Mouse (Mus musculus) activated CD4-positive, CD25-positive, alpha-beta regulatory T cell, adult 4 months (primary cell): ENCODE results near the gene Cdsn. TPM values are rescaled to one million over a fixed set of nuclear protein-coding genes. Genes with fewer than 3 reads are reported as not detected.
"Not testable (repeated sequence)": the region's sequence is repeated elsewhere in the genome, so short reads cannot be mapped to it uniquely, and the experiment has no call there.

Source experiments
- ATAC-seq: one replicate; pipeline ENCODE4 v1.8.0; 2017
- polyA plus RNA-seq, 2 experiments: library from polyadenylated mRNA; unstranded; fragments of 100-300 nt; shearing (Covaris generic); gene quantifications; one replicate each; pipeline ENCODE4 v1.2.1; 2017

Gene Cdsn
- polyA plus RNA-seq: not detected

DNA sequence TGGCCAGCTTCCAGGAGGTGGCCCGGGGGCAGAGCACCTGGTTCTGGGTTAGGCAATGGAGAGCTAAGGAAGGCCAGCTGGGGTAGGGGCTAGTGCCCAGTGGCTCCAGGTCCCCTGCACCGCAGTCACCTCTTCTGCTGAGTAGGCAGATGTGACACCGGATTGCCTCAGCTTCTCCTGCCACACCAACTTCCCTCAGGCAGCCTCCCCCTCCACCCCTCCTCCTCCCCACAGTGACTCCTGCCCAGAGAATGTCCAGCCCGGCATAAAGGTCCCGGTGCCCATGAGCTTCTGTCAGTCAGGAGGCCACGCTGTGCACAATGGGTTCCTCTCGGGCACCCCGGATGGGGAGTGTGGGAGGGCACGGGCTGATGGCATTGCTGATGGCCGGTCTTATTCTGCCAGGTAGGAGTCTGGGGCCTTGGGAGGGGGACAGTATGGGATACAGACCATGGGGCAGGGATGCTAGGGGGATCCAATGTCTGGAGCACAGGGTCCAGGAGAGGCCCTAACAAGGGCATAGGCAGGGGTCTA, at the start of gene Cdsn:
TSS of gene Cdsn (plus strand) at position 248 of the 534 bp plus-strand sequence.
- ATAC-seq: no peak

DNA sequence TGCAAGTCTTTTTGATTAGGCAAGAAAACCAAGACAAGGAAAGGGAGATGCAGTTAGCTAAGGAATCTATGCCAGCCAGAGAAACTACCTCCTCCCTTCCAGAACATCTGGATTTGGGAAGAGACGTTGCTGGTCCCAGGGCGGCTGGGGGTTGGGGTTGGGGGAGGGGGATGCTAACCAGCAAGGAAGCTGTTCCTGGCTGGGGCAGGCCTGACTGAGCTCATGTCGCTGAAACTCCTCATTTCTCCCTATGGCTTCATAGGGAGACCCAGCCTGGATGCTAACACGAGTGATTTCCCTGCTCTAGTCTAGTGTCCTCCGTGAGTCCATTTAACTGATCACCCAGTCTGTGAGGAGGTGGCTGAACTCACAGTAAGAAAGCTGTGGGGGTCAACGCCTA, 49.7 kb upstream of the Cdsn start:
- ATAC-seq: no peak

DNA sequence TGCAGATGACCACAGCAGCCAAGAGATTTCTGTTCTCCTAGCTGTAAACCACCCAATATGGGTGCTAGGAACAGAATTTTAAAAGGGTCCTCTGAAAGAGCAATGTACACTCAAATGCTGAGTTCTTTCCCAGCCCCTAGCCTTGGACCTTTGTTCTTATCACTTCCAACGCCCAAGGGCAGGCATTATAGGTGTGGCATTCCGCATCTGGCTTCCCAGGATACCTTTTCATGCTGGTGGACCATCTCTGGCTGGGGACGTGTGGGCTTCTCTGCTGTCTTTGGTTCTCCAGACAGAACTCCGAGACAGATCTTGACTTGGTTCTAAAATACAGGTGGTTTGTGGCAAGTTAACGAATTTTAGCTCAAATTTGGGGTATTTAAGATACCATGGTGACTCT, 49.2 kb upstream of the Cdsn start:
- ATAC-seq: no peak

DNA sequence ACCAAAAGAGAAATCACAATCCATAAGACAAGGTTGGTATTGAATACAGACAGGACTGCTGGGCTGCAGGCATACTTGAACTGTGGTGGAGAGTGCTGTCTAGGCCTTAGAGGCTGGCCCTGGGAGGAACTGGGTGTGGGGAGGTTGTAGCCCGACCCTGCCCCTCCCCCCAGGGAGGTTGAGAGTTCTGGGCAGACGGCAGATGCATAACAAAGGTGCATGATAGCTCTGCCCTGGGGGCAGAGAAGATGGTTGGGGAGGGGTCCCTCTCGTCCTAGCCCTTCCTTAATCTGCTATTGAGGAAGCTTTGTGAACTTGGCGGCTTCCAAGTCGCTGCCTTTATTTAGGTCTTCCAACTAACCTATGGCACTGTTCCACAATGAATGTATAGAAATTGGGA, 48.1 kb upstream of the Cdsn start:
- no peak for ATAC-seq

DNA sequence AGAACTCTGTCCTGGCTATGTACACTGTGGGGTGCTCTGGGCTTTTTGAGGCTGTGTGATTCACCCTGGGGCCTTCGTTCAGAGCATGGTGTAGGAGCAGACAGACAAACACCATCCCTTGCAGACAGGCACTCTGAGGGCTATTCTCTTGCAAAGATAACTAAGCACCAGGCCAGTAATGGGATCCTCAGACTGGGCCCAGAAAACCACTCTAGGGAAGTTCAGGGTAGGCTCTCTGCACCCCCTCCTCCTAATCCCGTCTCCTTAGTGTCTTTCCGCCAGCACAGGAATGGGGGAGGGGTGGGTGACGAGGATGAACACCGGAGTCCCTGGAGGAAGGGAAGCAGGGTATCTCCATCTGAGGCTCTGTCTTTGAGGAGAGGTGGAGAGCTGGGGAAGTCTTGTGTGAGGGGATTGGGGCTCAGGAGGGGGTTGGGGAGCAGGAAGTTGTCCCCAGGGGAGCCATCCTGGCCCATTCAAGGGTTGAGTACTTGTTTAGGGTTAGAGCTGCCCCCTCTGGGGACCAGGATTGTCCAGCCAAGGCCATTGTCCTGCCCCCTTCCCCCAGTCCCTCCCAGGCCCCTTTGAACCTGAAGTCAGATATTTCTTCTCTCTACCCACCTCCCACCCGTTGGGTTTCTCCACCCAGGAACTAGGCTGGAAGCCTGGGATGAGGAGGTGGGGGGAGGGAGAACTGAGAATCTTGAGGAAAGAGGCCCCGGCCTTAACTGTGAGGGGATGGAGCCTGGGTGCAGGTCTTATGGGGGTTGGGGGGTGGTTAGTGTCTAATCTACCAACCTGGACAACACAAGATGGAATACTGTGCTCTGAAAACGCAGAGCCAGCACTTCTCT, 47.1 kb upstream of the Cdsn start:
- ATAC-seq: no peak

DNA sequence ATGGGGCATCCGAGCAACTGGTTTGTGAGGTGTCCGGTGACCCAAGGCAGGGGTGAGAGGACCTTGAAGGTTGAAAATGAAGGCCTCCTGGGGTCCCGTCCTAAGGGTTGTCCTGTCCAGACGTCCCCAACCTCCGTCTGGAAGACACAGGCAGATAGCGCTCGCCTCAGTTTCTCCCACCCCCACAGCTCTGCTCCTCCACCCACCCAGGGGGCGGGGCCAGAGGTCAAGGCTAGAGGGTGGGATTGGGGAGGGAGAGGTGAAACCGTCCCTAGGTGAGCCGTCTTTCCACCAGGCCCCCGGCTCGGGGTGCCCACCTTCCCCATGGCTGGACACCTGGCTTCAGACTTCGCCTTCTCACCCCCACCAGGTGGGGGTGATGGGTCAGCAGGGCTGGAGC, 46.2 kb upstream of the Cdsn start, which contains the start of gene Pou5f1:
TSS of gene Pou5f1 (plus strand) at position 243 of the 400 bp plus-strand sequence.
- ATAC-seq: no peak

DNA sequence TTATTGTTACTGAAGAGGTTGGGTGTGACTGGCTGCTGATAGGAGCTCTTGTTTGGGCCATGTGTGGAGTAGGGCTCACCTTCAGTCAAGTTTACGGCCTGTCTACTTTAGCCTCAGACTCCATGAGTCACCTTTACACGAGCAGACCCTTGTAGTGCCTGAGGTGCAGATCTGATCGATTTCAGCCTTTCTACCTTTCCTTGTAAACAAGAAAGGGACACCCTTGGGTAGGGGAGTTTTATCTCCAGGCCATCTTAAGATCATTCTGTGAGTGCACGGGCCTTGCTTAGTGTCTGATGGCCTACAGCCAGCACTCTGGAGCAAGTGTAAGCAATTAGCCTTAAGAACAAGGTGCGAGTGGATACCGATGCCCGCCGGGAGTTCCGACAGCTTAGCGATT, 45.0 kb upstream of the Cdsn start:
- no peak for ATAC-seq

DNA sequence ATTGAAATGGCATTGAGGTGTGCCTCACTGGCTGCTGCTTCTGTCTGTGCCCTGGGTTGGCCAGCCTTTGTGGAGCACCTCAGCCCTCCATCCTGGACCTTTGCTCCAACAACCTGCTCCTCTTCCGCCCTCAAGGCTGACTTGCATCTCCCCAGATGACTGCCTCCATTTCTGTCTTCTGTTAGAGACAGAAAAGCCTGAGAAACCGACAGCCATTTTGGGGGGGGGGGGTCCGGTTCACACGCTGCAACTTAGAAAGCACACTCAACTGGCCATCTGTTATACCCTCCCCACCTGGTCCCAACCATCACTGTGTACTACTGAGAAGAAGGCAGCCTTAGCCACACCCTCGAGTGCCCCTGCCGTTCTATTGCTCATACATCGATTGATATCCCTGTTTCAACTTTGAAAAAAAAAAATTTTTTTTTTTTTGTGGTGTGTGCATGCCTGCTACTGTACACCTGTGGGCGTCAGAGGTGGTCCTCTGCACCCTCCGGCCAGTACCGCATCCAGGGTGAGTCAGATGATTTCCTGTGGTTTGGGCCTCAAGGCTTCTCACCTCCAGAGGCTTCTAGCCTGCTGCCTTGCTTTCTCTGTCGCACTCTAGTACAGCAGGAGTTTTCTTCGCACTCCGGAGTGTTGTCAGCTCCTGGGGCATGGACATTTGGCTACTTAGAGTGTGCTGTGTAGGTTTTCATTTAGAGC, 44.2 kb upstream of the Cdsn start:
- ATAC-seq: no peak

DNA sequence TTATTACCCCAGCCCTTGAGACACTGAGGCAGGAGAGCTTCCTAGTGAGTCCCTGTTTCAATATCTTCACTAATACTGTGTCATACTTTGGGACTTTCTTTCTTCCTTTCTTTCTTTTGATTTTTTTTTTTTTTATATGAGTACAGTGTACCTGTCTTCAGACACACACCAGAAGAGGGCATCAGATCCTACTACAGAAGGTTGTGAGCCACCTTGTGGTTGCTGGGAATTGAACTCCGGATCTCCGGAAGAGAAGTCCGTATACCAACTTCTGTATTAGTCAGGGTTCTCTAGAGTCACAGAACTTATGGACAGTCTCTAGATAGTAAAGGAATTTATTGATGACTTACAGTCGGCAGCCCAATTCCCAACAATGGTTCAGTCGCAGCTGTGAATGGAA, 43.6 kb upstream of the Cdsn start:
- not testable (repeated sequence) for ATAC-seq

DNA sequence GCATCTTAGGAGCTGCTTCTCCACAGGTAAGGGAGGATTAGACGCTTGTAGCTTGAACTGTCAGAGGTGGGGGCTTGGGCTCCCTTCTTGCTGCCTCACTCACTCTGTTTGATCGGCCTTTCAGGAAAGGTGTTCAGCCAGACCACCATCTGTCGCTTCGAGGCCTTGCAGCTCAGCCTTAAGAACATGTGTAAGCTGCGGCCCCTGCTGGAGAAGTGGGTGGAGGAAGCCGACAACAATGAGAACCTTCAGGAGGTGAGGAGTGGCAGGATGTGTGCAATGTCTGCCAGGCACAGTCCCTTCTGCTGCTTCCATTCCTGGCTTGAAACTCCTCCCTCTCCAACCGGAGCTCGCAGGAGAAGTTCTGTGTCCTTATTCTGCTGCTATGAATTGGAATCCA, 42.6 kb upstream of the Cdsn start:
- ATAC-seq: peak; percentile 72

DNA sequence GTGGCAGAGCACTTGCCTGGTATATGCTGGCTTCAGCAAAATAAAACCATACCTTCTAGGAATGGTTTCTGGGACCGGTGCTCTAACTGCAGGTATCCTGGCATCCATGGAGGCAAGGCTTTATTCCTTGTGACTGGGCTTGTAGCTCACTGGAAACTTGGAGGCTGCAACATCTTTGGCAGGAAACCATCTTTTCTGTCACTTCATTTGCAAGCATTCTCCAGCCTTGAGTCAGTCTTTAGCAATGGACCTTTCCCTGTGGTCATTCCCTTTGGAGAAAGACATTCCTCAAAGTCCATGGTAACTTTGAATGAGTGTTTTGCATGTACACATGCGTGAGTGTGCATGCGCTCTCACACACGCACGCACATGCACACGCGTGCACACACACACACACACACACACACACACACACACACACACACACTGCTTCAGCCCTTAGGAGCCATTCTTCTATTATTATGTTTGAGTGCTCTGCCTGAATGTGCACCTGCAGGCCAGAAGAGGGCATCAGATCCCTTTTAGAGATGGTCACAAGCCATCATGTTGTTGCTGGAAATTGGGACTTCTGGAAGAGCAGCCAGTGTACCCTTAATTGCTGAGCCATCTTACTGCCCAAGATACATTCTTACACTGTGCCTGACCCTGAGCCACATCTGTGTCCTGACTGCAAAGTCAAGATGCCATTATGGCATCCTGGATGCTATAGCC, 38.9 kb upstream of the Cdsn start:
- ATAC-seq: no peak

DNA sequence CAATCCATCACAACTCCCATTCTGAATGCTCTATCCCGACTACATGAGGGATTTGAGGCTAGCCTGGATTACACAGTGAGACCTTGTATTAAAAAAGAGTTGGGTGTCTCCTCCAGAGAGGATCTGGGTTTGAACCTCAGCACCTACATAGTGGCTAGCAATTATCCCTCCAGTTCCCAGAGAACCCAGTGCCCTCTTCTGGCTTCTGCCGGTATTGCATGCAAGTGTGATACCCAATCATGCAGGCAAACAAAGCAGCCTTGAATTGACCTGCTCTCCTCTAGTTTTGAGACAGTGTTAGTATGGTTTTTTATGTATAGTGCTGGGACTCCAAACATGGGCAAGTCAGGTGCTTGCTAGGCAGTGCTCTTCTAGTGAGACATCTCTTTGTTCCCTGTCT, 38.0 kb upstream of the Cdsn start:
- ATAC-seq: no peak

DNA sequence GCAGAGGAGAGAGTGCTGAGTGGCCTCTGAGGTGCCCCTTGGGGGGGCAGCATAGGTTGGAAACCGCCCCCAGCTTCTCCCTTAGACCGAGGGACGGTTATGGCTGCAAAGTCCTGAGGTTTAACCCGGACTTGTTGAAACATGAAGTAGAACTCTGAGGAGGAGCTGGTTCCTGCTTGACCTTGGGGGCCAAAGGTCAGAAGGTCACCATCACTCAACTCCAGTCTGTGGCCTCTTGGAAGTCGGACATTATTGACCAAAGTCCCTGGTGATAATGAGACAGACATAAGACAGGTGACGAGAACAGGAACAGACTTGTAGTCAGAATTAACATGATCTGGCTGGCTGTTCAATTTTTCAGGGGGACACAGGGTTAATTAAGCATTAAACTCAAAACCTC, 37.2 kb upstream of the Cdsn start:
- no peak for ATAC-seq

DNA sequence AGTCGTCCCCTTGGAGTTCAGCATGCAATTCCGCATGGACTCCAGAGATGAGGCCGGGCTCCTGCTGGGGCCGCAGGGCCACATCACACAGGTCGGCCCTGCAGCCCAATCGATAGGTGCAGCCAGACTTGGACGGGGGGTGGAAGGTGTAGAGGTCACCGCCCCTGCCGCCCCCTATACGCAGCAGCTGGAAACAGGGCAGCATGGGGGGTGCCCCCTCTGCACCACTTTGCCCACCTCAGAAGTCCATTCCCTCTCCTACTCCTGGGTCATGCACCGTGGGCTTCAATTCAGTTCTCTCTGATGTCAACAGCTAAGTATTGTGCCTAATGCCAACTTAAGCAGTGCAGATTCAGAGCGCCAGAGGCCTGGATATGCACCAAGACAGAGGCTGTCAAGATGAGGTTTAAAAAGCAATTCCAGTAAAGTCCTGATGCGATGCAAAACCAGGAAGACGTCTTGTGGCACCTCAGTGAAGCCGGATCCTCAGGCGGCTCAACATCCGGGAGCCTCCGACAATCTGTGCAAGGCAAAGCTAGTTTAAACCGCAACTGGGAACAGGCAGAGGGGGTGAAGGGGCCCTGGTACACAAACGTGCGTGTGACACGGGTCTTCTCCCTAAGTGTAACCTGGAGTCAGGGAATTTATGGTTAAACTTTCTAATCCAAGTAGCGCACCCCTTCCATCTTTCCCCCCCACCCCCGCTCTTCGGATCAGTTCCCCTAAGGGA, 35.9 kb upstream of the Cdsn start:
- no peak for ATAC-seq

DNA sequence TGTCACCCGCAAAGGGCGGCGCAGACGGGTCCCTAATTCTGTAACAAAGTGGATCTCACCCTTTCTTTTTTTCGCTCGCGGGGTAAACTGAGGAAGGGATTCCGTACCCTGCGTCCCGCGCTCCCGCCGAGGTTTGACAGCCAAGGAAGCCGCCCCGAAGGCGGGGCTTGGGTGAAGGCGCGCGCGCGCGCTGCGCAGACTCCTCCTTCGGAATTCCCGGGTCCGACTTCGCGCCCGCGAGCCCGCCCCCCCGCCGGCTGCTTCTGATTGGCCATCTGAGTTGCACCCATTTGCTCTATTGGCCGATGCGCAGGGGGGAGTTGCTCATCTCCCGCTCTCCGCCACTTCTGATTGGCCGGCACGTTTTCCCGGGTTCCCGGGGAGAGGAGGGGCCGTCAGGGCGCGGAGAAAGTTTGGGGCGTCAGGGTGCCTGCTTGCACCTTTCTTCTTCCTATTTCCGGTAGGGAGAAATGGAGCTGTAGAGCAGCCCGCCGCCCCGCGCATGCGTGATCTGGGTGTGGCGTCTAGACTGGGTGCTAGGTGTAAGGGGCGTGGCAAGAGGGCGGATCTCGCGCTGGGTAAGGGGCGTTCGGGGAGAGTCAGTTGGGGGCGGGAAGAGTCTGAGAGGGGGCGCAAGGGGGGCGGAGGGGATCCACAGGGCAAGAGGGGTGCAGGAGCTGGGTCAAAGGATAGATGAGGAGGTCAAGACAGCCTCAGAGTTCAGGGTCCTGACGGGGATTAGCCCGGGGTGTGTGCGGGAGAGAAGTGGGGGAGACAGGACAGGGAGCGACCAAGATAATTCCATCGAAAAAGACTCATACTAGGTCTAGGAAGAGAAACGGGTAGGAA, 35.1 kb upstream of the Cdsn start, which contains the start of the genes Tcf19 and Cchcr1:
TSS of gene Tcf19 (minus strand) at position 173 of the 849 bp plus-strand sequence.
TSS of gene Cchcr1 (plus strand) at position 449 of the 849 bp plus-strand sequence.
- peak; percentile 88 for ATAC-seq

DNA sequence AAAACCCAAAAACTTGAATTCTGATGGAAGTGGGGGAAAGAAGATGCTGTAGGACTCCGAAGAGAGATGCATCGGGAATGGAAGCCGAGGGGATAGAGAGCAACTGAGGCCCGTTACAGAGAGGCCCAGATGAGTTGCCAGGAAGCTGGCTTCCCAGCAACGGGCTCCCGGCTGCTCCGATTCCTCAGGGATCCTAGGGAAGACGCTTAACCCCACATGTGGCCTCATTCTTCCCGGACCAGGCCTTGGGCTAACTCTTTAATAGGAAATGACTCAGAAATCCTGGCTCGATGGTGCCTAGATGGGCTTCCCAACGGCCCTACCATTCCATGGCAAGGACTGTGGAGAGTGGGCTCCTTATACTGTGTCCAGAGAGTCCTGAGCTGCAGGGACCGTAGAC, 34.4 kb upstream of the Cdsn start:
- ATAC-seq: no peak

DNA sequence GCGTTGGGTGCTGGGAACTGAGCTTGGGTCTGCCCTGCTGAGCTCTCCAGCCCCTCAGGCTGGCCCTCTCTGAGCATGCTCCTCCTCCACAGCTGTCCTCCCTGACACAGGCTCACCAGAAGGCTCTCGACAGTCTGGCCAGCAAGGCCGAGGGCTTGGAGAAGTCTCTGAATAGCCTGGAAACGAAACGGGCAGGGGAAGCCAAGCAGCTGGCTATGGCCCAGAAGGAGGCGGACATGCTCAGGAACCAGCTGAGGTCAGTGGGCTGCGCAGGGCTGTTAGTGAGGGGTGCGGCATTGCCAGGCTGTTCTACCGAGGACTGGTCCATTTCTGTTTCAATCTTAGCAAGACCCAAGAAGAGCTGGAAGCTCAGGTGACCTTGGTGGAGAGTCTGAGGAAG, 27.6 kb upstream of the Cdsn start:
- ATAC-seq: no peak

DNA sequence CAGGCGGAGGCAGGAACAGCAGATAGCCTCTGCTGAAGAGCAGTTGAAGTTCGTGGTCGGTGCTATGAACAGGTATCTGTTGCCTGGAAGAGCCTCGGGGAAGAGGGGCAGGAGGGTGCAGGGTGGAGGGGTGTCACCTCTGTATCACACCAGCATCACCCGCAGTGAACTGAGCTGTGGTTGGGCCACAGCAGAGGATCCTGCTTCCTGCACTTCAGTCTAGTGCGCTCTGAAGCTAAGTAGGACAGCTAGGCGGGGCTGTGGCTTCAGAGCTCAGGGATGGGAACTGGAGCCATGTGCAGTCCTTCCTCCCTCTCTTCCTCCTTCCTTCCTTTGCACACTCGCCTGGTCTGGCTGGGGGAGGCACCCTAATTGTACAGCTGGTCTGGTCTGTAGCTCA, 25.3 kb upstream of the Cdsn start:
- ATAC-seq: no peak

DNA sequence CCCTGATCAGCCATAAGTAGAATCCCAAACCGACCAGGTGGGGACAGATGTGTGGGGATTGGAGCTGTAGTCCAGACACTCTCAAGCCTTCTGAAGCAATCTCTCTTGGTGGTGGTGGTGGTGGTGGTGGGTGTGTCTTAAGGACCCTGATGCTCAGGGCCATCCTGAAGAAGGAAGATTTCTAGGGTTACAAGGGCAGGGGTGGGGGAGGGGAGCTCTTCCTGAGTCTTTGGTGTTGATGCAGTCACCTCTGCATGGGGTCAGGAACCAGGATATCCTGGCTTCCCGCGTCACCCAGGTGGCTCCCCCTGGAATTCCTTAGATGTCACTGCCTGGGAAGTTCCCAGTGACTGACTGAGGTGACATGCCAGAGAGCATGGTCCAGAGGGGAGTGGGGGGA, 19.6 kb upstream of the Cdsn start:
- no peak for ATAC-seq

DNA sequence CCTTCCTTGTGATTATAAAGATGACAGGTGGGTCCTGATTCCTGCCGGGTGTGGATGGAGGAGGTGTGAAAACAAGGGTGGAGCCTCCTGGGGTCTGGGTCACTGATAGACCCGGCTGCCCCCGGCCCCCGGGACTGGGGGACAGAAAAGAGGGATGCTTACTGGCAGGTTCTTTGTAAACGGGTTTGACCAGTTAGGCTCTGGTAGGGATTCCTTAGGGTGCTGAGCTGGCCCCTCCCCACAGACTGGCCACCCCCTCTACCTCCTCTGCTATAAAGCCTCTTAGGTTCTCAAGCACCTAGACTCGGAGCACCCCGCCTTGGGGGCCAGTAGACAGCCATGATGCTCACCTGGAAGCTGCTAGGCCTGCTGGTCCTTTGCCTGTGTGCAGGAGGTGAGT, 19.0 kb upstream of the Cdsn start, which contains the start of gene Psors1c2:
TSS of gene Psors1c2 (plus strand) at position 301 of the 400 bp plus-strand sequence.
- no peak for ATAC-seq

DNA sequence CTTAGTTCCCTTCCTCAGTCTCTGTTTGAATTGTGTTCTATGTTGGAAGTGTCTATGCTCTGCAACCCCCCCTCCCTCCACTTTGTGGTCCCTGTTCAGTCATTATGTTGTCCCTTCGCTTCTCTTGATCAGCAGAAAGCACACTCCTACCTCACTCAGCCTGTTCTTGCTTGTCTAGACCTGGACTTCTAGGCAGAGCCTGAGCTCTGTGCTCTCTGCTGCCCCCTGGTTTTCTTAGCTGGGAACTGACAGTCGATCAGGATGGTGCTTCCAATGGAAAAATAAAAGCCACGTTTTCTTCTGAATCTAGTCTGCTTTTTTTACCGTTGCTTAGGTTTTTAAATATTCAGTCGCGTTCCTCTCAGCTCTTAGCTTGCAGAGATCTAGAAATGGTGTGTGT, 17.6 kb upstream of the Cdsn start:
- no peak for ATAC-seq
